Mouse (Mus musculus): ENCODE measurements around the gene Nabp1. TPM values are rescaled to one million over a fixed set of nuclear protein-coding genes. Genes with fewer than 3 reads are reported as not detected.

Gene Nabp1
- polyA plus RNA-seq, 1 experiment: 15.9 TPM

DNA sequence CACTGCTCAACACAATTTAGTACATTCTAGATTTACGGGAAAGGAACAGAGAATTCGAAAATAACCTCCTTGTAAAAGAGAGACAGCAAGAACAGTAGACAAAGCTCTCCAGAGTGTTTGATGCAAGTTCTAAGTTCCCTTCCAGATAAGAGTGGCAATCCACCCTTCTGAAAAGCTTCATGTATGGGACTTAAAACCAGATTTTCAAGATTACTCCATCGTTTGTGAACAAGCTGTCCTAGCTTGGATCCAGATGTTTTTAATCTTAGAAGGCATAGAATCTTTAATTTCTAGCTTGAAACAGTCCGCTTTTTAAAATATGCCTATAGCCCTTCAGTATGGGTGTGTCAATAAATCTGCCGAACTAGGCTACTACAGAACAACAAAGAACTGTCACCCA lies 11.0 kb downstream of the Nabp1 start:
- no peak for DNase-seq
- H3K4me1 ChIP-seq (ENCODE audit: control insufficient read depth, insufficient read depth, low read length): no peaks in the 10 kb centered on the region
- 76% methylated on average over 5 of the region's 5 CpGs for WGBS
- no peak for TF ChIP-seq CTCF (IDR thresholded peaks at IDR 0.05; ENCODE audit: insufficient read depth, low read length)
- no peak for TF ChIP-seq POLR2A (IDR thresholded peaks at IDR 0.05; ENCODE audit: borderline replicate concordance, extremely low read depth, low read depth, low read length)
- no peak overlapping the region for H3K4me3 ChIP-seq (replicated peaks; ENCODE audit: extremely low read depth, low read depth, low read length)

DNA sequence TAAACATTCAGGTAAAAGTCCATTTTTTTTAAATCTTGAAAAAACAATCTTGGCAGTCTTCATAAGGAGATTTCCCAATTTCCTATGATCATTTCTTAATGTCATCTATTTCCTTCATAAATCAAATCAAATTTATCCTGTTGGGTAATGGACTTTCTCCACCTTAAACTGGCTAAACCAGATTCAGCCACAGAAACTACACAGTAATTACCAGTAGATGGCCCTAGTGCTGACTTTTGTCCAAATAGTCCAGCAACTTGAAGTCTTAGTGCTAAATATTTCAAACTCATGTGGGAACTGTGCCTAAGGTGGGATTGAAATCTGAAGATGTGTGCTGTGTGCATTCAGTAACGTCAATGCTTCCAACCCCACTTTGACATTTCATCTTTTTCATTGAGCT lies 11.8 kb downstream of the Nabp1 start:
- DNase-seq: no peak

DNA sequence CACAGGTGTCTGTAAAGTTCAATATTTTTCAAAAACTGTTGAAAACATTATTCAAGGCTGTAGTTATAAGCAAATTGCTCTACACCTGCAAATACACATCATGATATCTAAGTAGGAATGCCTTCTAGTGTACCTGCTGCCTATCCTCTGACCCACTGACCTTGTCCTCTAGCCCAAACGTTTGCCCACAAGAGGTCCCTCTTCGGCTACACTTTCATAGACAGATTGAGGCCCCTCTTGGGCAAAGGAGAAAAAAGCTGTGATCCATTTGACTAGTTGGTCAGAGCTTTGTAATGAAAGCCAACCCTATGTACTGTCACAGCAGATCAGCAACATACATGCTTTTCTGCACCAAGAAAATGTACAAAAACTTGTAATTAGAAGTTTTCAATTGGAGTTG lies 12.9 kb downstream of the Nabp1 start:
- 31% methylated on average over 2 of the region's 2 CpGs for WGBS
- Histone ChIP-seq H3K4me1 (ENCODE audit: control insufficient read depth, insufficient read depth, low read length) (no peaks in the 10 kb centered on the region), H3K4me3 (replicated peaks; ENCODE audit: extremely low read depth, low read depth, low read length) (no peak overlapping the region)
- TF ChIP-seq POLR2A (IDR thresholded peaks at IDR 0.05; ENCODE audit: borderline replicate concordance, extremely low read depth, low read depth, low read length): no peak
- TF ChIP-seq CTCF (IDR thresholded peaks at IDR 0.05; ENCODE audit: insufficient read depth, low read length): no peak
- DNase-seq: no peak

More for the DNA sequence above, 11.8 kb downstream of the Nabp1 start:
- peak; percentile 14; the same call in 1 of the 2 replicates for TF ChIP-seq CTCF (IDR thresholded peaks at IDR 0.05; ENCODE audit: insufficient read depth, low read length)
- no peak for TF ChIP-seq POLR2A (IDR thresholded peaks at IDR 0.05; ENCODE audit: borderline replicate concordance, extremely low read depth, low read depth, low read length)
- 10% methylated on average over 1 of the region's 1 CpGs for WGBS
- Histone ChIP-seq H3K4me3 (replicated peaks; ENCODE audit: extremely low read depth, low read depth, low read length) (no peak overlapping the region), H3K4me1 (ENCODE audit: control insufficient read depth, insufficient read depth, low read length) (no peaks in the 10 kb centered on the region)

DNA sequence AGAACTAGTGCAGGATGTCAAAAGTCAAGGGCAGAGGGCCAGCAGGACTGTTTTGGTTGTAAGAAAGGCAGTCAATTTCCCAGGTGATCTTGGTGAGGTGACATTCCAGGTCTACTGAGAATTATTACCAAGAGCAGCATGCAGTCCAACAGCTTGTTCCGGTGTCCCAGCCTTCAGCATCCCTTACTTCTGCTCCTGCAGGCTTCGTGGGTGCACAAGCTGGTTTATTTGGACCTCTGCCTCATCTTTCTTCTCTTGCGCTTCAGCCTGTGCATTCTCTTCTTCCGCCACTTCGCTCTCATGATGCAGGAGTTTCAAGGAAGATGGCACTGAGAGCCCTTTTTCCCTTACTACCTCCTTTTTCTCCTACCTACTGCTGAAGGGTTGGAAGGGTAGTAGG lies 15.2 kb downstream of the Nabp1 start:
- no peak for DNase-seq
- Histone ChIP-seq H3K4me3 (replicated peaks; ENCODE audit: extremely low read depth, low read depth, low read length) (no peak overlapping the region), H3K4me1 (ENCODE audit: control insufficient read depth, insufficient read depth, low read length) (no peaks in the 10 kb centered on the region)
- 80% methylated on average over 5 of the region's 5 CpGs for WGBS
- TF ChIP-seq CTCF (IDR thresholded peaks at IDR 0.05; ENCODE audit: insufficient read depth, low read length) (no peak), POLR2A (IDR thresholded peaks at IDR 0.05; ENCODE audit: borderline replicate concordance, extremely low read depth, low read depth, low read length) (no peak)

DNA sequence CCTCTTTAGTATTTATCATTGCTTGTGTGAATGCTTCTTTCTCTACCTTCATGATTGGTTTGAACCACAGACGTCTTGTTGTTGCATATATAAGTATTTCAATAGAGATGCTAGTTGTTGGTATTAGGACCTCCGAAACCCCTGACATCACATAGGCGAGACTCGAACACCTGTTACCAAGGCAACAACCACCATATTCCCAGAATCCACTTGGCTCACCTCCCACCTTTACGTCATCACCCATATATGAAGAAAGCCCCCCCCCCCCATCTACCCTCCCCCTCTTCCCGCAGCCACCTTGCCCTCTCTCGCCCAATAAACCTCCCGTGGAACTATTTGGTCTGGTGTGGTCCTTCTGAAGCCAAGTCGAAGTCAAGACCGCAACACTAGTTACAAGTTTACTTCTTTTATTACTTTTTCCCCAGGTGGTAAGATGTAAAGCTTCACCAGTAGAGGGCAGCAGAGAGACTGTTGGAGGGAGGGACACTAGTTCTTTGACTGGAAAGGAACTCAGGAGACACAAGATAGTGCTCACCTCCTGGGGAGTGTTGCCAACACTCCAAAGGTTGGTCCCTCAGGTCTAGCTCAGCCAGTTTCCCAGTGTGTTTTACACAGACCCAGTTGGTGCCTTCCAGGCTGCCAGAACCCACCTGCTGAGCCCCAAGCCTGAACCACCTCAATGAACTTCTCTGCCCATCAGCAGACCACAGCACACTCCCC lies 19.3 kb downstream of the Nabp1 start:
- no peak overlapping the region for H3K4me3 ChIP-seq (replicated peaks; ENCODE audit: extremely low read depth, low read depth, low read length)
- DNase-seq: peak; percentile 10
- H3K4me1 ChIP-seq (ENCODE audit: control insufficient read depth, insufficient read depth, low read length): no peaks in the 10 kb centered on the region
- 56% methylated on average over 10 of the region's 10 CpGs for WGBS
- TF ChIP-seq POLR2A (IDR thresholded peaks at IDR 0.05; ENCODE audit: borderline replicate concordance, extremely low read depth, low read depth, low read length): no peak
- peak; percentile 9; the same call in 1 of the 2 replicates for TF ChIP-seq CTCF (IDR thresholded peaks at IDR 0.05; ENCODE audit: insufficient read depth, low read length)

DNA sequence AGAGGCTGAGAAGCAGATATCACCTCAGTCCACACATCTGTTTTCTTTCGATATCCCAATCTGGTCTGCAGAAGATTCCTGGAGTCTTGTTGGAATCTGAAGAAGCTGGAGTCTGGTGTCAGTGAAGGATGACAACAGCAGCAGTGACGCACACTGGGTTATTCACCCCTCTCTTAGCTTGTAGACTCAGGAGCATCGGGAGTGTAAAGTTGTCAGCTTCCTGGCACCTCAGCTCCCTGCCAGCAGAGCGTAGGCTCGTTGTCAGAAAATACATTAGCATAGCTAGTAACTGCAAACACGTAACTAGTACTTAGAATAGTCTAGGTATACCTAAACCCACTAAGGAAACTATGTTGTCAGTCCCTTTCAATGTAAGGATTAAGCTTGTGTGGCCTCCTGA lies 20.1 kb downstream of the Nabp1 start:
- TF ChIP-seq CTCF (IDR thresholded peaks at IDR 0.05; ENCODE audit: insufficient read depth, low read length) (no peak), POLR2A (IDR thresholded peaks at IDR 0.05; ENCODE audit: borderline replicate concordance, extremely low read depth, low read depth, low read length) (no peak)
- Histone ChIP-seq H3K4me3 (replicated peaks; ENCODE audit: extremely low read depth, low read depth, low read length) (no peak overlapping the region), H3K4me1 (ENCODE audit: control insufficient read depth, insufficient read depth, low read length) (no peaks in the 10 kb centered on the region)
- WGBS: 53% methylated on average over 6 of the region's 6 CpGs
- DNase-seq: no peak

DNA sequence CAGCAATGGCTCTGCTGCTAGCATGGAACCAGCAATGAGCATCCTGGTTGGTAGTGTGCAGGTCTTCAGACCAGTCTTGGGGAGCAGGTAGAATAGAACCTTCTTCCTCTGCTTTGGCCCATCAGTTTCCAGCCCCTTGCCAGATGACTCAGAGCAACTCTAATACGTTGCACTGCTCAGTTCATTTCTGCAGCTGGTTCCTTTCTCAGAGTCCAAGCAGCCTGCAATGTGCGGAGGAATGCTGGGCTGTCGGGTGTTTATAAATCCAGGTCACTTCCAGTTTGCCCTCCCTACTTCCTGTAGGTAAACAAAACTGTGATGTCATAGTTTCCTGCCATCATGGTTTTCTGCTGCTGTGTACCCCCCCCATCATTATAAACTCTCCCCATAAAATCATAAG lies 21.0 kb downstream of the Nabp1 start:
- no peak overlapping the region for H3K4me3 ChIP-seq (replicated peaks; ENCODE audit: extremely low read depth, low read depth, low read length)
- H3K4me1 ChIP-seq (ENCODE audit: control insufficient read depth, insufficient read depth, low read length): no peaks in the 10 kb centered on the region
- DNase-seq: no peak
- TF ChIP-seq CTCF (IDR thresholded peaks at IDR 0.05; ENCODE audit: insufficient read depth, low read length) (no peak), POLR2A (IDR thresholded peaks at IDR 0.05; ENCODE audit: borderline replicate concordance, extremely low read depth, low read depth, low read length) (no peak)
- 28% methylated on average over 3 of the region's 3 CpGs for WGBS

DNA sequence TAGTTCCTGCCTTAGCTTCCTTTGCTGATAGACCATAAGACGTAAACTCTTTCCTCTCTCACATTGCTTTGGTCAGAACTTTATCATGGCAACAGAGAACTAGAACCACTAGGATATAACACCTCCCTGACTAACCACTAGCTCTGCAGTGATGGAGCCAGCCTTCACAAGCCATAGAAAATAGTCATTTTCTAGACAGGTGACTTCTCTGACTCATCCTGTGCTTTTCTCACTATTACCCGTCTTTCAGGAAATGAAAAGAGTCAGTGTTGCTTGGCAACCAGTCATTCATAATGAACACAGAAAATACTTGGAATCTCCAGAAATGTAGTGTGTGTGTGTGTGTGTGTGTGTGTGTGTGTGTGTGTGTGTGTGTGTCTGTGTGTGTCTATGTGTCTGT lies 29.4 kb downstream of the Nabp1 start:
- no peak for TF ChIP-seq CTCF (IDR thresholded peaks at IDR 0.05; ENCODE audit: insufficient read depth, low read length)
- no peak overlapping the region for H3K4me3 ChIP-seq (replicated peaks; ENCODE audit: extremely low read depth, low read depth, low read length)
- 37% methylated on average over 2 of the region's 2 CpGs for WGBS
- DNase-seq: no peak
- H3K4me1 ChIP-seq (ENCODE audit: control insufficient read depth, insufficient read depth, low read length): no peaks in the 10 kb centered on the region

DNA sequence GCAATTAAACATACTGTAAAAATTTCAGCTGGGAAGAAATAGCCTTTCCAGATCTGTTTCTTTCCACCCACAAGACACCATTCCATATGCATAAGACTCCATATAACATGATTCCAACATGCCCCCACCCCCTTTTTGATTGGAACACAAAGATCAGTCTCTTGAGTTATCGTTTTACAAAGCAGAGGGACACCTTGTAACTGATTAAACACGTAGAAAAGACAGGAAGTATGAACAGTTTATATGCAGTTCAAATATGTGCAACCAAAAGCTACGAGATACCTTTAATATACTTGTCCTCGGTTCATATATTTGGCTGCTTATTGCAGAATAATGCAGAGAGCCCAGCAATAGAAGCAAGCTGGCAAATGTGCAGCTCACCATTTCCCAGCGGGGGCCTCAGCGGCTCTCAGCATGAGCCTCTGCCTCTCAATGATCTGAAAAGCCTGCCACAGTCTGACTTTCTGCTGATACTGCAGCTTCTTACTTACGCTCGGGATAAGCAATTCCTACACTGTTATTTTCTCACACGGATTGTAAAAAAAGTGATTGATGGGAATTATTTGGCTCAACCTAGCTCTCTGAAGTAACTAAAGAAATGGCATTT lies 32.3 kb downstream of the Nabp1 start:
- no peak for DNase-seq
- TF ChIP-seq POLR2A (IDR thresholded peaks at IDR 0.05; ENCODE audit: borderline replicate concordance, extremely low read depth, low read depth, low read length) (no peak), CTCF (IDR thresholded peaks at IDR 0.05; ENCODE audit: insufficient read depth, low read length) (no peak)
- Histone ChIP-seq H3K4me3 (replicated peaks; ENCODE audit: extremely low read depth, low read depth, low read length) (no peak overlapping the region), H3K4me1 (ENCODE audit: control insufficient read depth, insufficient read depth, low read length) (no peaks in the 10 kb centered on the region)
- WGBS: 56% methylated on average over 9 of the region's 9 CpGs
